Mouse (Mus musculus): ENCODE data around the gene Stk39. TPM values are rescaled to one million over a fixed set of nuclear protein-coding genes. Genes with fewer than 3 reads are reported as not detected.
A peak's percentile ranks its signal among the peaks of the same experiment; 100 is the strongest.

The Stk39 gene
- polyA plus RNA-seq, 1 experiment from 2014 or later: 46.5 TPM

DNA sequence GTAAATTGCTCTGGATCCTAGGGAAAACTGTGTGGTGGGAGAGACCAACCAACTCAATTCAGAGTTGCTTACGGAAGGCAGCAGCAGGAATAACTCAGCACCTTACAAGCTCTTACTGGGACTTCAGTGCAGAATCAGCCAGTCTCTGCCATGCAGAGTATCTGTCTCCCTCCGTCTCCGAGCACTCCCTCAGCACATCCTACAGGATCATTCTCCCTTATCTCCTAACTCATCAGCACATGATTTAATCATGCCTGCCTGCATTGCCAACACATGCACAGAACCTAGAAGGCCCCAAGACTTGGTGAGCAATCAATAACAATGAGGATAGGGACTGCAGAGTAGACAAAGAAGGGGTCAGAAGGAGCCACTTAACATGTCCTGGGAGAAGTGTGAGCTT lies 2.6 kb downstream of the Stk39 start:
- Histone ChIP-seq H3K9me3 (no peaks in the 10 kb centered on the region), H3K9ac (no peak overlapping the region), H3K27me3 (replicated peaks) (no peaks in the 10 kb centered on the region), H3K4me3 (no peak overlapping the region), H3K36me3 (no peaks in the 10 kb centered on the region), H3K4me1 (peaks cover 13% of the 10 kb centered on the region), H3K27ac (no peak overlapping the region), H3K4me2 (replicated peaks) (peak overlapping the region; percentile 44)
- ATAC-seq (ENCODE audit: low FRiP score, low read depth): no peak
- WGBS: 77% methylated on average over 3 of the region's 3 CpGs

DNA sequence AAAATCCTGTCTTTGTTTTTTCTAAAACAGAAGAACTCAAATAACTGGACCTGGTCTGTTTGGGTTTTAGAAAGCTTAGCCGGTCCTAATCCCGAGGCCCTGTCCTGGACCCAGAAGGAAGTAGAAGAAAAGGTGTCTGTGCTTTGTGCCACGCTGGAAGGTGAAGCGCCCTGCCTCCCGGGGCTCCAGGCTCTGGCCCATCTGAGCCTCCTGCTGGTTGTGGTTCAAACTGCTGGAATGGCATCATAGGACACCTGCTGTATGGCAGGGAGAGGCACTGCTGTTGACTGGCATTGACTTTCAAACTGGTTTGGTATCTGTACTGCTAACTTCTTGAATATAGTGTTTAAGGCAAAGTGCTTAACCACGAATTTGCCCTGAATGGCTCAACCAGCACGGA lies 3.4 kb downstream of the Stk39 start:
- H3K27me3 ChIP-seq (replicated peaks): no peaks in the 10 kb centered on the region
- H3K4me2 ChIP-seq (replicated peaks): no peak overlapping the region
- WGBS: 70% methylated on average over 7 of the region's 7 CpGs

DNA sequence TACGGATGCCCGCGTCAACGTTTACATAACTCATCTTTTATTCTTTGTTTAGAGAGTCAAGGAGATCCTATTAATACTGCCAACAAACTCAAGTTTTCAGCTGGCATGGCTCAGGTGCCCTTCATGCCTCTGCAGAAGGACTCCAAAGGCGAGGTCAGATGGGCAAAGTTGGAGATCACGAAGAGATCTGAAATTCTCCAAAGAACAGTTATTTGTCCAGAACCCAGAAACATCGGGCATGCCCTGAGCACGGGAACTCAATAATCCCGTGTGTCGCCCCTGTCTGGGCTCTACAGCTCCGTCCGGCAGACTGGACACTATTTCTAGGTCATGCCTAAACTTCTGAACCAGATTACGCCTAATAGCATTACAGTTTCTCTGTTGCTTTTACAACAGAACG lies 3.8 kb downstream of the Stk39 start:
- Histone ChIP-seq H3K4me1 (peaks cover 13% of the 10 kb centered on the region), H3K4me2 (replicated peaks) (no peak overlapping the region), H3K9me3 (no peaks in the 10 kb centered on the region), H3K27me3 (replicated peaks) (no peaks in the 10 kb centered on the region), H3K36me3 (no peaks in the 10 kb centered on the region), H3K27ac (no peak overlapping the region), H3K9ac (no peak overlapping the region), H3K4me3 (no peak overlapping the region)
- ATAC-seq (ENCODE audit: low FRiP score, low read depth): no peak
- WGBS: 93% methylated on average over 14 of the region's 14 CpGs

More for the DNA sequence above, 3.4 kb downstream of the Stk39 start:
- Histone ChIP-seq H3K4me1 (peaks cover 13% of the 10 kb centered on the region), H3K36me3 (no peaks in the 10 kb centered on the region), H3K4me3 (no peak overlapping the region), H3K9ac (no peak overlapping the region), H3K9me3 (no peaks in the 10 kb centered on the region), H3K27ac (no peak overlapping the region)
- ATAC-seq (ENCODE audit: low FRiP score, low read depth): no peak

DNA sequence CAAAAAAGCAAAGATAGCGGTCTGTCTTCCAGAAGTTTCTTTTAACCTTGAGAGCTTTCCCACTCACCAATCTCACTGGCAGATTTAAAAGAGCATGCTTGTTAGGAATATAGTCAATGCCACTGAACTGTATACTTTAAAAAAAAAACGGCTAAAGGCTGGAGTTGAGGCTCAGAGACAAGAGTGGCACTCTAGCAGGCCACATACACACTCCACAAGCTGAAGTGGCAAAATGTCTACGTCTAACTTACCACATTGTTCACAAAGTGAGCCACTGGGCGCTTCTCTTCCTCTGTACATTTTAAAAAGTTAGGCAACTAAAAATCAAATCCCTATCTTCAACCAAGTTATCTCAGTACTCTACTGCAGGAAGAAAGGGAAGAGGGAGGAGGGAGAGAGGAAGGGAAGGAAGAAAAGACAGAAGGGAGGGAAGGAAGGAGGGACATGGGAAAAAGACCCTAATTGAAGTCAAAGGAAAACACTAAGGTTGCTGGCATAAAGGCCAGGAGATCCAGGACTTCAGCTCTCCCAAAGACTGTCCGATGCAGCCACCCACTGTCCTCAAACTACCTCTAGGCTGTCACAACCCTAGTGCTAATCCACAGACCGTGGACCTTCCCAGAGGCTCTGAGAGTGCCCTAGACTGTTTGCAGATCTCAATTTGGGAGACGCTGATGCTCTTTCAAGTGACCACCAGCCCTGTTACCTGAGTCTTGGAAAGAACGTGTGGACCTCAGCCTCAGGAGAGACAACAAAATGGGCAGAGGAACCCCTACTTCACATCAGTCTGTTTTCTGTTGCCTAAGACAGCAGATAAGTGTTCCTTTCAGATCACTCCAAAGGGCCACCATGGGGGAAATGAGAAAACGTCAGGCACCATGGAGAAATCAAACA lies 4.7 kb downstream of the Stk39 start:
- no peak overlapping the region for H3K4me2 ChIP-seq (replicated peaks)
- WGBS: 89% methylated on average over 9 of the region's 9 CpGs
- H3K27me3 ChIP-seq (replicated peaks): no peaks in the 10 kb centered on the region
- H3K9ac ChIP-seq: no peak overlapping the region
- no peak overlapping the region for H3K27ac ChIP-seq
- ATAC-seq (ENCODE audit: low FRiP score, low read depth): no peak
- no peak overlapping the region for H3K4me3 ChIP-seq
- H3K36me3 ChIP-seq: no peaks in the 10 kb centered on the region
- peaks cover 13% of the 10 kb centered on the region for H3K4me1 ChIP-seq
- no peaks in the 10 kb centered on the region for H3K9me3 ChIP-seq

DNA sequence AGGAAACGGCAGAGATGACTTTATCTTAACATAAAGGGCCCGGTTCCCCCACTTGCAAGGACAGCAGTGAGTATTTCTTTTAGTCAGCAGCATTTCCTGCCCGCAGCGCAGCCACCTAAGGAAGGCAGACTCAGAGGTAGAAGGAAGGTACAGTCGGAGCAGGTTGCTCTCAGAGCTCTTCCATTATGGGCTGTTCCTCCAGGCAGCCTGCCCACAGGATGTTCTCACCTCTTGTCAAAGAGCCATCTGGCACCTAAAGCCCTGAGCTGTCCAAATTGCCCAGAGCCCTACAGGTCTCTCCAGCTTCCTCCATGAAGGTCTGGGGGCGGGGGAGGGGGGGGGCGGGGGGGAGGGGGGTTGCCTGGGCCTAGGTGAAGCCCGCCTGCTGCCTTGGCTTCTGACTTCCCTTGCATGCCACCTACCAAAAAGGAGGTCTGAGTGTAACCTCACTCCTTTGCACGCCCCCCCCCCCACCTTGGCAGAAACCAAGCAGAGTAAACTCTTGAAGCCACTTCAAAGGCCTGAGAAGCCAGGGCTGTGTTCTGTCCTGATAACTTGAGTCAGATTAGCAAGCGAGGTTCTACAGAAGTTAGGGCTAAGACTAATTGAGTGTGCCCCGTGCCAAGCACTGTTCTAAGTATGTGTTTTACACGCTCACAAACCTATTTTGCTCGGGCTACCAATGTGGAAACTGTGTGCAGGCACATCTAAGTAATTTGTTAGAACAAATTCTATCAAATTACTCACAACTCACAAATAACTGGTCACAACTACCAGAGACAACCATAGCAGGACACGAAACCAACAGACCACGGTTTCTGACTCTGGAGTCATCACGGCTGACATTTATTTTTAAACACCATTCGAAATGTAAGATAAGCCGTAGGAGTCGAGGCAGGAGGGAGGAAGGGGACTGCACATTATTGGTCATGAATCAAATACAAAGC lies 5.7 kb downstream of the Stk39 start:
- WGBS: 78% methylated on average over 17 of the region's 19 CpGs
- Histone ChIP-seq H3K27ac (no peak overlapping the region), H3K9me3 (no peaks in the 10 kb centered on the region), H3K4me3 (no peak overlapping the region), H3K4me1 (peaks cover 13% of the 10 kb centered on the region), H3K27me3 (replicated peaks) (no peaks in the 10 kb centered on the region), H3K4me2 (replicated peaks) (no peak overlapping the region), H3K36me3 (no peaks in the 10 kb centered on the region), H3K9ac (no peak overlapping the region)
- no peak for ATAC-seq (ENCODE audit: low FRiP score, low read depth)

DNA sequence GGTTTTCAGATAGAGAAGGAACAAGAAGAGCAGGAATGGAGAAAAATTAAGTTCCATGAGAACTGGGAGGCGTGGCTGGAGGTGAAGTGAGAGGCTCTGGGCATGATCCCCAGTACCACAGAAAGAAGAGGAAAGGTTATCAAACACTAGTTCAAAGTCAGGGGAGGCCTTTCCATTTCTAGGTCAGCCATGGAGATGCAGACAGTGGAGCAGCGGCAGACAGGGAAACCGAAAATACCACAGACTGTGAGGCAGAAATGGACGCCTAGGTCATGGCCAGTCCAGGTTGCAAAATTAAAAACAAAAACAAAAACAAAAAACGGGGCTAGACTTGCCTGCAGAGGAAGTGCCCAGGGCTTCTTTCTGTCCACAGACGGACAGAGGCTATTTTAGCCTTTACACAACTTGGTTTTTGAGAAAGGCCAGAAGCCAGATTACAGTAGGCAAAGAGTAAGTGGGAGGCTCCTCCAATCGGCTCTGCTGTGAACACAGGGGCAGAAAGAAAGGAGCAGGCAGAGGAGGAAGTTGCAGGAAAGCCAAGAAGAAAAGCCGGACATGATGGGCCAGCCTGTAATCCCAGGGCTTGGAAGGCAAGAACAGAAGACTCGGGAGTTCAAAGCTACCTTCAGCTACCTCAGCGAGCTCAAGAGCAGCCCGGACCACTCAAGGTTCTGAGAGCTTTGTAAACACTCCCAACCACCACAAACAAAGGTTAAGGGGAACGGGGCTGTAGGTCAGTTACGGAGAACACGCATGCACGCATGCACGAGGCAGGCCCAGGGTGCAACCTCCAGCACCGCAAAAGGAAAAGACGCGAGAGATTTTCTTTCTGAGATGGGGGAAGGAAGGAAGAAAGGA lies 6.6 kb downstream of the Stk39 start:
- no peaks in the 10 kb centered on the region for H3K27me3 ChIP-seq (replicated peaks)
- H3K9me3 ChIP-seq: no peaks in the 10 kb centered on the region
- H3K36me3 ChIP-seq: 0 out of 2 replicates have a peak, but pooled peaks cover 3% of the 10 kb centered on the region
- H3K4me3 ChIP-seq: no peak overlapping the region
- no peak for ATAC-seq (ENCODE audit: low FRiP score, low read depth)
- 80% methylated on average over 19 of the region's 19 CpGs for WGBS
- no peak overlapping the region for H3K9ac ChIP-seq
- H3K27ac ChIP-seq: no peak overlapping the region
- H3K4me2 ChIP-seq (replicated peaks): no peak overlapping the region
- H3K4me1 ChIP-seq: peaks cover 12% of the 10 kb centered on the region

GRCm38 (mm10) chr2:68464456-68464855 lies 7.6 kb downstream of the Stk39 start:
- no peak overlapping the region for H3K9ac ChIP-seq
- no peak overlapping the region for H3K4me2 ChIP-seq (replicated peaks)
- H3K36me3 ChIP-seq: 0 out of 2 replicates have a peak, but pooled peaks cover 3% of the 10 kb centered on the region
- no peak for ATAC-seq (ENCODE audit: low FRiP score, low read depth)
- H3K4me3 ChIP-seq: no peak overlapping the region
- 92% methylated on average over 4 of the region's 4 CpGs for WGBS
- H3K27ac ChIP-seq: no peak overlapping the region
- no peaks in the 10 kb centered on the region for H3K9me3 ChIP-seq
- no peaks in the 10 kb centered on the region for H3K27me3 ChIP-seq (replicated peaks)
- peaks cover 5% of the 10 kb centered on the region; the same call in 1 of the 2 replicates for H3K4me1 ChIP-seq

DNA sequence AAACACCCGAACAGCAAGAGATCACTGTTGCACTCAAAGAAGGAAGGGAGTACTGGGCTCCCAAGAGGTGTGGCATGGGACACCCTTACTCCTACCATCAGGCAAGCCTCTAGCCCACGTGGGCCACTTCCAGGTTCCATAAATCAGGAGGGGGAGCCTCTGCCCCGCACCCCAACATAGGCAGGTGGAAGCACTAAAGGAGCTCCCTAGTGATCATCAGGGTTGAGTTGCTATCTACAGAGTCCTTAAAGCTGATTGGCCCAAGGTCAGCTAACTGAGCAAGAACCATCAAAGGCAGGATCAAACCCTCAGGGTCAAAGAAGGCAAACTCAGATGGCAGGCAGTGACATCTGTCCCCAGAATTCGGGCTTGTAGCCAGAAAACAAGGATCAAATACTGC lies 8.3 kb downstream of the Stk39 start:
- ATAC-seq (ENCODE audit: low FRiP score, low read depth): no peak
- H3K4me2 ChIP-seq (replicated peaks): no peak overlapping the region
- H3K27ac ChIP-seq: no peak overlapping the region

GRCm38 (mm10) chr2:68458115-68458514 lies 14.0 kb downstream of the Stk39 start:
- Histone ChIP-seq H3K9me3 (no peaks in the 10 kb centered on the region), H3K4me2 (replicated peaks) (no peak overlapping the region), H3K27me3 (replicated peaks) (no peaks in the 10 kb centered on the region), H3K4me1 (no peaks in the 10 kb centered on the region), H3K9ac (no peak overlapping the region), H3K36me3 (peaks cover 7% of the 10 kb centered on the region; the same call in 1 of the 2 replicates), H3K4me3 (no peak overlapping the region), H3K27ac (no peak overlapping the region)
- 81% methylated on average over 5 of the region's 5 CpGs for WGBS
- ATAC-seq (ENCODE audit: low FRiP score, low read depth): no peak

More for the DNA sequence above, 8.3 kb downstream of the Stk39 start:
- H3K9me3 ChIP-seq: no peaks in the 10 kb centered on the region
- peaks cover 7% of the 10 kb centered on the region; the same call in 1 of the 2 replicates for H3K36me3 ChIP-seq
- no peak overlapping the region for H3K9ac ChIP-seq
- H3K4me1 ChIP-seq: 0 out of 2 replicates have a peak, but pooled peaks cover 2% of the 10 kb centered on the region
- H3K4me3 ChIP-seq: no peak overlapping the region
- no peaks in the 10 kb centered on the region for H3K27me3 ChIP-seq (replicated peaks)
- 76% methylated on average over 4 of the region's 4 CpGs for WGBS

GRCm38 (mm10) chr2:68457455-68458032 lies 14.5 kb downstream of the Stk39 start:
- Histone ChIP-seq H3K27me3 (replicated peaks) (no peaks in the 10 kb centered on the region), H3K4me3 (no peak overlapping the region), H3K36me3 (peaks cover 8% of the 10 kb centered on the region), H3K4me1 (no peaks in the 10 kb centered on the region), H3K4me2 (replicated peaks) (no peak overlapping the region), H3K9me3 (no peaks in the 10 kb centered on the region), H3K27ac (no peak overlapping the region), H3K9ac (no peak overlapping the region)
- WGBS: 59% methylated on average over 6 of the region's 6 CpGs
- ATAC-seq (ENCODE audit: low FRiP score, low read depth): no peak

DNA sequence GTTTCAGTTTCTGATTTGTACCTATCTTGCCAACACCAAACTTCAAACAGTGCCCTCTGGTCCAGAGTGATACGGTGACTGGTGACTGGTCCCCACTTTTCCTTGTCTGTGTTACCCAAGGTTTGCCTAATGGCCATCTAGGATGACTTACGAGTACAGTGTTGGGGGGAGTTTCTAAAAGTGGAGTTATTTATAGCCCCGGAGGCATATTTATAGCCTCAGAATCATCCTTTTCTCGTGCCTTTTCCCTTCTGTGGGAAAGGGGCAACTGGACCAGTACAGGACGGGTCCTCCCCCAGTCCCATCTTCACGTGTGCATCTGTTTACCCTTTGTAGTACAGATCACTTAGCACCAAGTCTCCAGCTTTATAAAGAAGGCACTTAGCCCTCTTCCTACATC lies 15.2 kb downstream of the Stk39 start:
- Histone ChIP-seq H3K4me3 (no peak overlapping the region), H3K27ac (no peak overlapping the region), H3K4me1 (no peaks in the 10 kb centered on the region), H3K9me3 (no peaks in the 10 kb centered on the region), H3K36me3 (peaks cover 13% of the 10 kb centered on the region), H3K27me3 (replicated peaks) (no peaks in the 10 kb centered on the region), H3K4me2 (replicated peaks) (no peak overlapping the region), H3K9ac (no peak overlapping the region)
- WGBS: 56% methylated on average over 6 of the region's 6 CpGs
- ATAC-seq (ENCODE audit: low FRiP score, low read depth): no peak
